Mouse (Mus musculus): Measurements from ENCODE around the gene Gm28998. TPM values are rescaled to one million over a fixed set of nuclear protein-coding genes. Genes with fewer than 3 reads are reported as not detected.

Gm28998 gene
- polyA plus RNA-seq (2017; shearing (Covaris generic)): not detected

DNA sequence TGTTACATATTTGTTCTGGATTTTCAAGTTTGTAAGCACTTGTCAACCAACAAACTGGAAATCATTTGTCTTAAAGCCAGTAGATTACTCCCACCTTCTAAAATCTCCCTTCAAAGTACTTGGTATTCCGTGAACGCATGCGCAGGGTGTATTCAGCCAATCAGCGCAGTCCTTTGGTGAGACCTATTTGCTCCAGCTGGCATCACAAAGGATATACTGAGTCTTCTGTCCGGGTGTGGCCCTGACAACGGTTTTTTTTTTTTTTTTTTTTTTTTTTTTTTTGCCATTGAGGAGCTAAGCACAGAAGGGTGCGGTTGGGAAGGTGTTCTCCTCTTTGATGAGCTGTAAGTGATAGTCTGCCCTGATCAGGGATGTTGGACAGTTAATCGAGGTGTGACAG lies at the start of gene Gm28998:
Gene Gm28998, plus strand, starts transcription at position 301 of the 400 bp plus-strand sequence.

Other genes starting within 250 kb of the Gm28998 start
- not detected for gene Gm21244, start 84.5 kb upstream of the Gm28998 start, polyA plus RNA-seq (2017; shearing (Covaris generic))
- gene Gm21788, start 151.2 kb downstream of the Gm28998 start, polyA plus RNA-seq (2017; shearing (Covaris generic)): not detected

Data from effector memory CD4-positive, alpha-beta T cell, adult 7 months (primary cell).